ENCODE assay signal across 10 mouse cellular contexts in genomic region chr2:79459061-79460045, GRCm38 (mm10). TPM values are rescaled to one million over a fixed set of nuclear protein-coding genes. Genes with fewer than 3 reads are reported as not detected.
DNase-seq lines count a peak whose midpoint lies in the region; ATAC-seq and TF ChIP-seq lines count a peak whose summit lies in the region.
"Had no signal": no experiment of that assay in that cellular context is flagged by ENCODE, and none has a peak within 500 bp of the region (broad histone marks: within the 10 kb centered on the region; RNA-seq: fewer than 3 reads in every experiment).

No protein-coding gene starts in this region.

- TF ChIP-seq CTCF in layer of hippocampus, adult 2 months (conservative IDR thresholded peaks at IDR 0.05): no peak

- no peaks in the 10 kb centered on the region for H3K36me3 ChIP-seq in limb, embryonic 10.5 days

- 1% methylated on average over 44 of the region's 44 CpGs for WGBS in limb, embryonic 10.5 days

- no peak for ATAC-seq in granulocyte monocyte progenitor cell, adult 5-6 weeks (replicated peaks; ENCODE audit: poor library complexity, severe bottlenecking)

- peak overlapping the region; percentile 7; the same call in 1 of the 2 replicates for H3K4me3 ChIP-seq in layer of hippocampus, adult 2 months
- peak overlapping the region; percentile 31 for H3K4me3 ChIP-seq in limb, embryonic 10.5 days

- peaks cover 31% of the 10 kb centered on the region for H3K4me1 ChIP-seq in limb, embryonic 10.5 days

- H3K27ac ChIP-seq in layer of hippocampus, adult 2 months: peak overlapping the region; percentile 74
- no peak overlapping the region for H3K27ac ChIP-seq in limb, embryonic 10.5 days

- H3K27me3 ChIP-seq in limb, embryonic 10.5 days (ENCODE audit: low read depth, poor library complexity, severe bottlenecking): peaks cover 69% of the 10 kb centered on the region
- H3K27me3 ChIP-seq: CH12.LX had no signal

- DNase-seq in layer of hippocampus, adult 2 months (ENCODE audit: low spot score in 2 of 2): no peak
- DNase-seq in layer of hippocampus, adult 9-11 months: no peak
- DNase-seq in embryo, embryonic 9.5 days (ENCODE audit: extremely low spot score): peak; percentile 73
- DNase-seq in limb, embryonic 10.5 days (ENCODE audit: low spot score): peak; percentile 39
- DNase-seq in right cerebral cortex, postnatal 4 days: peak; percentile 12
- DNase-seq in thymus, postnatal 25 days: no peak
- DNase-seq in testis, postnatal 10 days (ENCODE audit: low spot score): no peak

- H3K9me3 ChIP-seq in limb, embryonic 10.5 days (replicated peaks): no peaks in the 10 kb centered on the region

RNA-seq across cellular contexts. Expression of gene Cerkl, which starts 2.8 kb away (rescaled TPM):
- 10 to 100 TPM in 1 of 2 experiments, 1 to 10 TPM in 1; 7.0 to 10.4 TPM for total RNA-seq in layer of hippocampus, adult 2 months (2021)
- polyA plus RNA-seq in limb, embryonic 10.5 days (2016; fragmentation: Nextera tagmentation; extraction: Ambion mirVana): 0.19 and 0.89 TPM in 2 replicates
- 6.8 and 11.2 TPM in 2 replicates for total RNA-seq in granulocyte monocyte progenitor cell, adult 5-6 weeks (2014; fragmentation: Nextera tagmentation)
- total RNA-seq in granulocyte monocyte progenitor cell, adult 5-6 weeks (2017): 7.1 and 10.4 TPM in 2 replicates

RNA-seq across cellular contexts. Expression of gene Neurod1, which starts 2.8 kb away (rescaled TPM):
- total RNA-seq in layer of hippocampus, adult 2 months (2021): 10 to 100 TPM; 32.7 to 33.1 TPM
- 0.06 TPM in 1 of 2 replicates, not detected in the other for polyA plus RNA-seq in limb, embryonic 10.5 days (2016; fragmentation: Nextera tagmentation; extraction: Ambion mirVana)
- not detected in 2 replicates for total RNA-seq in granulocyte monocyte progenitor cell, adult 5-6 weeks (2014; fragmentation: Nextera tagmentation)
- total RNA-seq in granulocyte monocyte progenitor cell, adult 5-6 weeks (2017): not detected in 2 replicates
- total RNA-seq: CH12.LX had no signal
- polyA plus RNA-seq: heart, embryonic 14.5 days had no signal

Comparison
In these comparisons a context has a peak if more than half of its experiments do, and no peak if none do; other contexts are left out.
1. DNase-seq: peak in embryo, embryonic 9.5 days (single experiment), limb, embryonic 10.5 days (single experiment) and right cerebral cortex, postnatal 4 days (single experiment); none in layer of hippocampus, adult 2 months (0 of 2), layer of hippocampus, adult 9-11 months (single experiment), thymus, postnatal 25 days (single experiment) and testis, postnatal 10 days (single experiment).
2. RNA of gene Neurod1, which starts 2.8 kb away (total RNA-seq): 32.7 to 33.1 TPM in layer of hippocampus, adult 2 months; not detected in granulocyte monocyte progenitor cell, adult 5-6 weeks; every median in the first group is over 10 times any median in the second.